Mouse (Mus musculus) activated CD4-positive, CD25-positive, alpha-beta regulatory T cell (primary cell): ENCODE results near the gene Gal3st1. TPM values are rescaled to one million over a fixed set of nuclear protein-coding genes. Genes with fewer than 3 reads are reported as not detected.

Experiments used
- polyA plus RNA-seq, 2 experiments: library from polyadenylated mRNA; unstranded; fragments of 100-300 nt; shearing (Covaris generic); gene quantifications; one replicate each; pipeline ENCODE4 v1.2.1; 2017

Gene Gal3st1
- under 1 TPM in 1 of 2 experiments, not detected in 1; 0.36 TPM for polyA plus RNA-seq

DNA sequence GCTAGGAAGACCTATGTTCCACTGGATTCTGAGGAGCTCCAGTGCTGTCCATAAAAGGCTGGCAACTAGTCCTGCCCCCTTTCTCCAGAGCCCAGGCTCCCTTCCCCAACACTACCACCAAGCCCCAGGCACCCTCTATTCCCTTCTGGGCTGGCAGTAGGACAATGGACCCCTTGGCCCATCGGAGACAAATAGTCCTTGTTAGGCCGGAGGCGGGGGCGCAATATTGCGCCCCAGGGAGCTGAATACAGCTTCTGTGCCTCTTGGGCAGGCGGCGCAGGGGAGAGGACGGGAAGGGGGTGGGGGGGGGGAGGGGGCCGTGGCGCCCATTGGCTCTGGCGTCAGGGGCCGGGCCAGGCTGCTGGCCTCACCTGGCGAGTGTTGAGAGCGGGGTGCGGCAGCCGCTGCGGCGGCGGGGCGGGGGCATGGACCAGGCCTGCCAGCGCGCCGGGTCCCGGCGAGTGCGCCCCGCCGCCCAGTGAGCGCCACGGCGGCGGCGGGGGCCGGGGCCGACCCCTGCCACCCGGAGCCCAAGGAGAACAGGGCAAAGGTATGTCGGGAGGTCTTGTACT lies at the start of gene Gal3st1:
Gene Gal3st1, plus strand, starts transcription at position 346 of the 572 bp plus-strand sequence.

GRCm38 (mm10) chr11:3963610-3964415 lies 19.6 kb upstream of the Gal3st1 start, which contains the start of gene Pes1:
TSS of gene Pes1 (plus strand) at chr11:3963975.

DNA sequence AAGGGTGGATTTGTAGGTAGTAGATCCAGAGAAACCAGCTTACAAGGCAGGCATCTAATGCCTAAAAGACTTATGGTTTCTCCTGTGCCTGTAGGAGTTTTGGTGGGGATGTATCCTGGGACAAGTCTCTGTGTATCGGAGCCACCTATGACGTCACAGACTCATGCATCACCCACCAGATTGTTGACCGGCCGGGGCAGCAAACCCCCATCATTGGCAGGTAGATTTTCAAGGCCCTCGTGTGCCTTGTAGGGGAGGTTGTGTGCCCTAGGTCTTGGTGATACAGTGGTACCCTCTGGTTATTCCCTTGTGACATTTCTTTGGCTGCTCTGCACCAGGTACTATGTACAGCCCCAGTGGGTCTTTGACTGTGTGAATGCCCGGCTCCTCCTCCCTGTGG lies 6.8 kb upstream of the Gal3st1 start, which contains the start of gene 4930556J24Rik:
Gene 4930556J24Rik, minus strand, starts transcription at position 101 of the 400 bp plus-strand sequence.

DNA sequence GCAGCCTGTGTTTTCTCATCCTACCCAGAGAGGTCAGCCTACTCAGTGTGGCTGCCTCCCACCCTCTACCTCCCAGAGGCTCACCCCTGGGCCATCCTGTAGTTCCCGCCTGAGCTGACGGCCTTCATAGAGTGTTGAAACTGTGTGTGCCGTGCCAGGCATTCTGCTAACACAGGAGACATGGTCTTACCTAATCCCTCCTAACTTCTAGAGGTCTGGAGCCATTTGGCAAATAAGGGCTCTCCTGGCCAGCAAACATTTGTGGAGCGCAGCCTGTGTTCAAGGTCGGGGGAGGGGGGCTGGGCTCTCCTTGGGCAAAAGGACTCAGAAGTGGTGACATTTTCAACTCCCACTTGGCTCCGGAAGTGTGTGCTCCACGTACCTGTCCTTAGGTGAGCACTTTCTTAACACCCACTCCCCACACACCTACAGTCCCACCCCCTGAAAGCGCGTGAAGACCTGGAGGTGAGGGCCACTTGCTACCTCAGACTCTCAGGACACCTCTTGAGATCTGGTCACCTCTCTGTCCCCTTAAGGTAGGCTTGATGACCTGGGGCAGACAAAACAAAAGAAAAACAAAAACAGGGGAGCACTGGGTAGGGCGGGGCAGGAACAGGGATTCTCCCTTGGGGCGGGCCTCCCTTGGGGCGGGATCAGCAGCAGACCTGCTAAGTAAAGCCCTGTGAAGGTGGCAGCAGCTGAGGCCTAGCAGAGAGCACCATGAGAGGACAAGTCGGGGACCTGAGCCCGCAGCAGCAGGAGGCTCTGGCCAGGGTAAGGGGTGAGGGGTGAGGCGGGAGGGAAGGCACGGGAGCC lies 47.9 kb downstream of the Gal3st1 start, which contains the start of gene Sec14l4:
Gene Sec14l4, plus strand, starts transcription at position 337 of the 816 bp plus-strand sequence.

Other genes starting within 250 kb of the Gal3st1 start
- under 1 TPM; 0.19 to 0.39 TPM for gene Osbp2, start 119.7 kb upstream of the Gal3st1 start, polyA plus RNA-seq
- not detected for gene 4921536K21Rik, start 88.5 kb upstream of the Gal3st1 start, polyA plus RNA-seq
- under 1 TPM in 1 of 2 experiments, not detected in 1; 0.23 TPM for gene Dusp18, start 88.4 kb upstream of the Gal3st1 start, polyA plus RNA-seq
- gene Slc35e4, start 69.0 kb upstream of the Gal3st1 start, polyA plus RNA-seq, result 1 to 10 TPM in 1 of 2 experiments, under 1 TPM in 1; 0.93 to 1.2 TPM
- gene Tcn2, start 51.5 kb upstream of the Gal3st1 start, polyA plus RNA-seq, result 10 to 100 TPM; 13.6 to 34.9 TPM
- 10 to 100 TPM; 65.1 to 85.9 TPM for gene Pes1, start 19.7 kb upstream of the Gal3st1 start, polyA plus RNA-seq
- gene 4930556J24Rik, start 6.9 kb upstream of the Gal3st1 start, polyA plus RNA-seq, result under 1 TPM in 1 of 2 experiments, not detected in 1; 0.16 TPM
- gene Sec14l4, start 47.8 kb downstream of the Gal3st1 start, polyA plus RNA-seq, result under 1 TPM in 1 of 2 experiments, not detected in 1; 0.23 TPM
- gene Sec14l3, start 81.2 kb downstream of the Gal3st1 start, polyA plus RNA-seq, result not detected
- gene Mtfp1, start 111.8 kb downstream of the Gal3st1 start, polyA plus RNA-seq, result 1 to 10 TPM; 1.6 to 2.1 TPM
- 1 to 10 TPM in 1 of 2 experiments, under 1 TPM in 1; 0.64 to 1.6 TPM for gene Sec14l2, start 139.8 kb downstream of the Gal3st1 start, polyA plus RNA-seq
- 10 to 100 TPM; 39.7 to 53.0 TPM for gene Rnf215, start 151.6 kb downstream of the Gal3st1 start, polyA plus RNA-seq
- gene Ccdc157, start 176.7 kb downstream of the Gal3st1 start, polyA plus RNA-seq, result 1 to 10 TPM; 1.5 to 2.9 TPM
- gene Sf3a1, start 176.7 kb downstream of the Gal3st1 start, polyA plus RNA-seq, result 10 to 100 TPM; 47.2 to 68.5 TPM
- 10 to 100 TPM; 88.5 to 90.6 TPM for gene Tbc1d10a, start 203.2 kb downstream of the Gal3st1 start, polyA plus RNA-seq
- gene Castor1, start 234.6 kb downstream of the Gal3st1 start, polyA plus RNA-seq, result 10 to 100 TPM; 47.4 to 66.5 TPM